Mouse (Mus musculus) heart, adult 2 months (tissue): ENCODE results near the gene Olfr692.

Experiments used
- CTCF ChIP-seq: fragments of 200-600 bp; IDR thresholded peaks from 2 replicates; pipeline ENCODE4 v1.8.1; 2022; ENCODE audit warnings: antibody characterized with exemption, mild to moderate bottlenecking, moderate library complexity
- POLR2A ChIP-seq: fragments of 200-500 bp; IDR thresholded peaks from 2 replicates; pipeline ENCODE4 v1.6.1; 2011; ENCODE audit warnings: mild to moderate bottlenecking, low read depth, low read length, control low read depth; ENCODE audit not compliant: insufficient read depth

- TF ChIP-seq POLR2A (no peak), CTCF (no peak)
These were observed 34.0 kb upstream of the Olfr692 start, which contains the start of gene Olfr690 for GRCm38 (mm10) chr7:105334004-105334403.
